Mouse (Mus musculus): ENCODE data around the gene Ttll7.

- TF ChIP-seq CTCF (IDR thresholded peaks at IDR 0.05; ENCODE audit: extremely low read depth, insufficient read depth, insufficient read length, insufficient replicate concordance) (no peak), POLR2A (IDR thresholded peaks at IDR 0.05; ENCODE audit: low read depth, low read length) (no peak)
Measured at GRCm38 (mm10) chr3:147016506-147016905, 164.3 kb downstream of the Ttll7 start.
